Mouse (Mus musculus) heart, embryonic 13.5 days (tissue): ENCODE measurements at regions not wholly inside any gene's neighbourhood (a gene's known extent, or its start where the extent isn't known, plus 50 kb on each side); places are given as distances from the start of the nearest gene placed in this dataset.

Source experiments
- ATAC-seq: fragments of 200-750 bp; cut with Nextera tagmentation; 2 replicates; pipeline ENCODE4 v1.8.0; 2017; ENCODE audit warnings: moderate TSS enrichment; ENCODE audit not compliant: insufficient number of reproducible peaks, low FRiP score, low TSS enrichment; ENCODE audit errors: extremely low read depth
- H3K27ac ChIP-seq: fragments of 300-500 bp; sonication (generic); replicated peaks from 2 replicates; pipeline ENCODE4 v1.5.1; 2015; ENCODE audit warnings: moderate library complexity, mild to moderate bottlenecking, inconsistent platforms
- H3K27me3 ChIP-seq: fragments of 300-500 bp; sonication (generic); replicated peaks from 2 replicates; pipeline ENCODE4 v1.6.1; 2015; ENCODE audit warnings: mild to moderate bottlenecking, inconsistent platforms
- H3K36me3 ChIP-seq: fragments of 300-500 bp; sonication (generic); 2 replicates; pipeline ENCODE4 v1.6.1; 2015; ENCODE audit warnings: mild to moderate bottlenecking, inconsistent platforms
- H3K4me1 ChIP-seq: fragments of 300-500 bp; sonication (generic); 2 replicates; pipeline ENCODE4 v1.6.1; 2015; ENCODE audit warnings: inconsistent platforms
- H3K4me2 ChIP-seq: fragments of 300-500 bp; sonication (generic); 2 replicates; pipeline ENCODE4 v1.6.1; 2015; ENCODE audit warnings: inconsistent platforms, mild to moderate bottlenecking, moderate library complexity
- H3K4me3 ChIP-seq: fragments of 300-500 bp; sonication (generic); 2 replicates; pipeline ENCODE4 v1.5.1; 2015; ENCODE audit warnings: moderate library complexity, mild to moderate bottlenecking, inconsistent platforms
- H3K9ac ChIP-seq: fragments of 300-500 bp; sonication (generic); 2 replicates; pipeline ENCODE4 v1.6.1; 2015; ENCODE audit warnings: inconsistent platforms, mild to moderate bottlenecking, moderate library complexity
- H3K9me3 ChIP-seq: fragments of 300-500 bp; sonication (generic); 2 replicates; pipeline ENCODE4 v1.6.1; 2016; ENCODE audit warnings: inconsistent platforms
- WGBS: fragments of 180-500 bp; shearing (Covaris S2); methylation state at CpG from one replicate; pipeline ENCODE4 v1.1.7; 2015; ENCODE audit warnings: mixed read lengths; 5-methylcytosine and 5-hydroxymethylcytosine counted together

GRCm38 (mm10) chr1:130276885-130277284 lies 145.9 kb downstream of the Cd55b start:
- Histone ChIP-seq H3K27me3 (no peaks in the 10 kb centered on the region; the same call in 1 of the 2 replicates), H3K4me2 (no peak overlapping the region), H3K9me3 (peaks cover 6% of the 10 kb centered on the region; the same call in 1 of the 2 replicates), H3K4me1 (peaks cover 5% of the 10 kb centered on the region; the same call in 1 of the 2 replicates), H3K27ac (no peak overlapping the region), H3K36me3 (no peaks in the 10 kb centered on the region), H3K9ac (no peak overlapping the region), H3K4me3 (no peak overlapping the region)
- WGBS = 21% methylated on average over 3 of the region's 3 CpGs
- ATAC-seq = no peak

- ATAC-seq = no peak
- Histone ChIP-seq H3K4me2 (no peak overlapping the region), H3K9me3 (peaks cover 6% of the 10 kb centered on the region; the same call in 1 of the 2 replicates), H3K4me1 (peaks cover 5% of the 10 kb centered on the region; the same call in 1 of the 2 replicates), H3K27me3 (no peaks in the 10 kb centered on the region; the same call in 1 of the 2 replicates), H3K27ac (no peak overlapping the region), H3K4me3 (no peak overlapping the region), H3K36me3 (no peaks in the 10 kb centered on the region), H3K9ac (no peak overlapping the region)
- WGBS = 72% methylated on average over 2 of the region's 2 CpGs
Observed at GRCm38 (mm10) chr1:130276005-130276404, 146.8 kb downstream of the Cd55b start.

GRCm38 (mm10) chr1:130274470-130274869 lies 148.3 kb downstream of the Cd55b start:
- no peak overlapping the region for H3K4me3 ChIP-seq
- no peak overlapping the region for H3K9ac ChIP-seq
- peaks cover 5% of the 10 kb centered on the region; the same call in 1 of the 2 replicates for H3K9me3 ChIP-seq
- H3K27ac ChIP-seq = no peak overlapping the region
- ATAC-seq = no peak
- H3K4me2 ChIP-seq = no peak overlapping the region
- WGBS = 42% methylated on average over 4 of the region's 4 CpGs
- H3K36me3 ChIP-seq = no peaks in the 10 kb centered on the region
- no peaks in the 10 kb centered on the region; the same call in none of the 2 replicates for H3K27me3 ChIP-seq
- peaks cover 5% of the 10 kb centered on the region; the same call in 1 of the 2 replicates for H3K4me1 ChIP-seq

GRCm38 (mm10) chr1:130270457-130270856 lies 152.4 kb downstream of the Cd55b start:
- no peaks in the 10 kb centered on the region for H3K4me1 ChIP-seq
- H3K4me2 ChIP-seq = no peak overlapping the region
- no peak overlapping the region for H3K9ac ChIP-seq
- H3K27ac ChIP-seq = no peak overlapping the region
- no peaks in the 10 kb centered on the region; the same call in 1 of the 2 replicates for H3K27me3 ChIP-seq
- H3K36me3 ChIP-seq = no peaks in the 10 kb centered on the region
- no peaks in the 10 kb centered on the region for H3K9me3 ChIP-seq
- H3K4me3 ChIP-seq = no peak overlapping the region
- ATAC-seq = no peak
- 69% methylated on average over 2 of the region's 2 CpGs for WGBS
